Mouse (Mus musculus) left cerebral cortex, adult 9 months (tissue): Measurements from ENCODE around the gene Arl2.

Experiments used
- DNase-seq, 2 experiments: peaks; one replicate each; pipeline ENCODE4 v3.0.0; 2022; ENCODE audit warnings: low spot score in 2 of 2

Arl2 gene

DNA sequence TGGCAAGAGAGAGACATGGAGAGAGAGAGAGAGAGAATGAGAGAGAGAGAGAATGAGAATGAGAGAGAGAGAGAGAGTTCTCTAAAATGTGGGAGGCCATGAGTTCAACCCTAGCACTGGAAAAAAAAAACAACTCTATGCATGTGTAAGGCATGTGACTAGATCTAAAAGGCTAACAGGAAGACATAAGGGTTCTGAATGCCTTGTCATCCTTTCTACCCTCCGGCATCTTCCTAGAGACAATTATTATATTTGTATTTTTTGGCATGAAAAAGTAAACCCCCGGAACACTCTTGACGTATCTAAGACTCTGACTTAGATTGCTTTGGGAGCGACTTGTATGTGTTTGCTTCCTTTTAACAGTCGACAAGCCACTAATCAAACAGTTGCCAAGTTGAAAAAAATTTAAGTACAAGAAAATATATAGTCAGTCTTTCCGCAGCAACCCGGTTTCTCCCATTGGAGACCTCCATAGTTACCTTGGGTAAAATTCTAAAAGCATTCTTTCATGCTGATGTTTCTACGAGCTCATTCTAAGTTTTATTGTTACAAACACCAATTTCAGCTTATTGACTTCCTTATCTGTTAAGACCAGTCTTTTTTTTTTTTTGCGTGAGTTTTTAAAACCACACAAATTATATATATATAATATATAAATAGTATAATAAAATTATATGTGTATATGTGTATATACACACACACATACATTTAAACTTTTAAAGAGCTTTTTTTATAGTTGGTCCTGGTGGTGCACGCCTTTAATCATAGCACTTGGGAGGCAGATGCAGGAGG is 14.4 kb downstream of the Arl2 start:
- DNase-seq: no peak

DNA sequence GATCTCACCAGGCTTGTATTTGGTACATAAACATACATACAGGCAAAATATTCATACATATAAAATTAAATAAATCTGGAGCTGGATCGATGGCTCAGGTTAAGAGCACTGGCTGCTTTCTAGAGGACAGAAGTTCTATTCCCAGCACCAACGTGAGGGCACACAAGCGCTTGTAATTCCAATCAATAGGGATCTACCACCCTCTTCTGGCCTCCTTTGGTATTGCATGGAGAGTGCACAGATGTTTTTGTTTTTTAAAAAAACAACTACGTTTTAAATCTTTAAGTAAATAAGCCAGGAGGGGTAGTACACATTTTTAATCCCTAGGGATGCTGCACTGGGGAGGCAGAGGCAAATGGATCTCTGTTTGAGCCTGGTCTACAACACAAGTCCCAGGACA is 15.1 kb downstream of the Arl2 start:
- DNase-seq: peak in 1 of 2 experiments; percentile 53

DNA sequence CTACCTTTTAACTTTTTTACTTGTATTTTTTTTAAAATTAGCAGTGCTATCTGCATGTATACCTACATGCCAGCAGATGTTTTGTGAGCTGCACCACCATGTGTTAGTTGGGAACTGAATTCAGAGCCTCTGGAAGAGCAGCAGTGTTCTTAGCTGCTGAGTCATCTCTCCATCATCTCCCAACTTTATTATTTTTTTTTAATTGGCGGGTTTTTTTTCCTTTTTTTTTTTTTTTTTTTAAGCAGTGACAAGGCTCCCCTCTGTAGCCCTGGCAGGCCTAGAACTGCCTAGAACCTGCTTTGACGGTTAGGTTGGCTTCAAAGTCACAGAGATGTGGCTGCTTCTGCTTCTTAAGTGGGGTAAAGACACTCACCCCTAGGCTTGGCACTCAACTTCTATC is 16.4 kb downstream of the Arl2 start:
- no peak for DNase-seq

DNA sequence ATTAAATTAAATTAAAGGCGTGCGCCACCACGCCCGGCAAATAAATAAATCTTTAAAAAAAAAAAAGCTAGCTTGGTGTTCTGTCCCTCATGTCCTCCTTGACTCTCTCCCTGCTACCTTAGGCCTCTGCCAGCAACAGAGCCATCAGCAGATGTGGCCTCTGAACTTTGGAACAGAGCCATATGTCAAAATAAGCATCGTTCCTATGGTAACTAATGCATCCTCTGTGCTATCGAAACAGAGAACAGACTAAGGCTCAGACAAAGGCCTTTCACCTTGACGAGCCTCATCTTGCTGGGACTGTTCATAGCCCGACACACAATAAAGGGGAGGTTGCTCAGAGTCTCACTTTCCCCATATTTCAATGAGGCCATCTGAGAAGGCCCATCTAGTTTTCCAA is 18.0 kb downstream of the Arl2 start:
- DNase-seq: no peak

DNA sequence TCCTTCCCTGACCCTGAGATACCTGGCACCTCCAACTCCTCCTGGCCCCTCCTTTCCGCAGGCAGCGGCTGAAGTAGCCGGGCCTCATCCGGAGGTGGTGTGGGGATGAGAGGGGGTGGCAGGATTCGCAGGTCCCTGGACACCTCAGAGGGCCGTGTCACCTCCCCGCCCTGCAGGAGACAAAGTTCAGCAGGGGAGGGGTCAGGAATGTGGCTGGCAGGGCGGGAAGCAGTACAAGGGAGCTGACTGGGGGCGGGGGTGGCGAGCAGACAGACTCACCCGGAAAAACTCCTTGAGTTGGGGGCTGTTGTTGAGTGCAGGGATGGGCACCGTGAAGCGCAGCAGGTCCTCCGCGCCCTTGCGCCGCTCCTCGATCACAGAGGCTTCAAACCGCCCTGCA is 19.6 kb downstream of the Arl2 start:
- no peak for DNase-seq

DNA sequence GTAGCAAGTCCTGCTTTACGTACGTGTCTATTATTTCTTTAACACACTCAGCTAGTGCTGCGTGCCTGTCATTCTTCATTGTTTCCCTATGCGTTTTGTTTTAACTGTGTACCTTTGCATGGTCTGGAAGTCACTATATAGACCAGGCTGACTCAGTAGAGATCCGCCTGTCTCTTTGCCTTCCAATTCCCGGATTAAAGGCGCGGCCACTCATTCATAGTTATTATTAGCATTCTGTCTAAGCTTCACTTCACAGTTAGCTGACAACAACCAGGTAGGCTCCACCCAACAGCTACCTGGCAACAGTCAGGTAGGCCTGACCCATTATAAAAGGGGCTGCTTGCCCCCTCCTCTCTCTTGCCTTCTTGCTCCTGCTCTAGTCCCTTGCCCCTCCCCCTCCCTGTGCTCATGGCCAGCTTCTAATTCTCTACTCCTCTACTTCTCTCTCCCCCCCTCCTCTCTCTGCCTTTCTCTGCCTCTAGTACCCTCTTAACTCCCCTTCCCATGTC is 22.6 kb downstream of the Arl2 start:
- no peak for DNase-seq

DNA sequence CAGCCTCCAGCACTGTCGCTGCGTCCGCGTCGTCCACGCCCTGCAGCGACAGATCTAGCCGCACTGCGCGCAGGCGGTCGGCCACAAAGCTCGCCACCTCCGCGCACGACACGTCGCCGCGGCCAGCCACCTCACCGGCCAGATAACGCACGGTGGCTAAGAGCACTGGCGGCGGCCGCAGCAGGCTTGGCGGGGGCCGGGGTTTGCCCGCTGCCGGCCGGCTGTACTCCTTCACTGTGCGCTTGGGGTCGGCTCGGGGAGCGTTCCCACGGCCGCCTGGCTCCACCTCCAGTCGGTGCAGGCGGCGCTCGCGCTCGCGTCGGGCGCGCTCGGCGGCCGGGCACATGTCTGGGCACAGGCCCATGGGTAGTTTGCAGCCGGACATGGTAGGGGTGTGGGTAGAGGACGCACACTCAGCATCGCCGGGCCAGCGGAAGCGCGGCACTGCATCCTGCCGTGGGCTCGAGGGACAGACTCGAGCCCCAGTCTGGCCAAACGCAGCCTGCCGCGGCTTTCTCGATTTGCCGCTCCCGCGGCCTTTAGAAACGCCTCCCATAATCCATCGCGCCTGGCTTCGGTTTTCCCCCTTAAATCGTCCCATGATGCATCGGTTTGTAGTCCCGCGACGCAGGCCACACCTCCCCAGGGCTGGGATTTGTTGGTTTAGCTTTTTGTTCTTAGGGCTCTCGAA is 23.2 kb downstream of the Arl2 start, which contains the start of gene Sac3d1:
Sac3d1 (minus strand) TSS at position 665 of the 691 bp plus-strand sequence.
- peak; percentile 70 to 92 for DNase-seq

DNA sequence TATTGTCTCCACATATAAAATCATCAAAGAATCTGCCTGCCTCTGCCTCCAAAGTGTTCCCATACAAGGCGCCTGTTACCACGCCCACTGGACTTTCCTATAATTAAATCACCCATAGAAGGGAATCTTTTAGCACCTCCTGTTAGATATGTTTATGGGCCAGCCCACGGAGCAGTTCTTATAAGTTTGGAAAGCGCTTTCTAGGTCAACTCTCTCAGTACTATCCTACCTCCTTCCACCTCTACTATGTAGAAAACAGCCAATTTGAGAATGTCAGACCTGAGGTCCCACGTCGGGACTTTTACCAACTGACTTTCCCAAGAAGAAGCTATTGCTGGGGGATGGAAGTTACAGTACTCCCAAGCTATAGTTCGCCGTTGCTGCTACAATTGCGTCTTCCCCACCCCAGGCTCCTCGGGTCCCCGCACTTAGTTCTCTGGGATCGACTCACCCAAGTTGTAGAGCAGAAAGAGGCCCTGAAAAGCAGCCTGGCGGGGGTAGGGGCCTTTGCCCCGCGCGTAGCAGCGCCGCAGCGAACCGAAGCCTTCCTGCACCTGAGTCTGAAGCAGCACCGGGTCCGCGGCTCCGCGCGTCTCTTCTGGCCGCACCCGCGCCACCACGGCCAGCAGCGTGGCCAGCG is 23.9 kb downstream of the Arl2 start:
- DNase-seq: no peak

DNA sequence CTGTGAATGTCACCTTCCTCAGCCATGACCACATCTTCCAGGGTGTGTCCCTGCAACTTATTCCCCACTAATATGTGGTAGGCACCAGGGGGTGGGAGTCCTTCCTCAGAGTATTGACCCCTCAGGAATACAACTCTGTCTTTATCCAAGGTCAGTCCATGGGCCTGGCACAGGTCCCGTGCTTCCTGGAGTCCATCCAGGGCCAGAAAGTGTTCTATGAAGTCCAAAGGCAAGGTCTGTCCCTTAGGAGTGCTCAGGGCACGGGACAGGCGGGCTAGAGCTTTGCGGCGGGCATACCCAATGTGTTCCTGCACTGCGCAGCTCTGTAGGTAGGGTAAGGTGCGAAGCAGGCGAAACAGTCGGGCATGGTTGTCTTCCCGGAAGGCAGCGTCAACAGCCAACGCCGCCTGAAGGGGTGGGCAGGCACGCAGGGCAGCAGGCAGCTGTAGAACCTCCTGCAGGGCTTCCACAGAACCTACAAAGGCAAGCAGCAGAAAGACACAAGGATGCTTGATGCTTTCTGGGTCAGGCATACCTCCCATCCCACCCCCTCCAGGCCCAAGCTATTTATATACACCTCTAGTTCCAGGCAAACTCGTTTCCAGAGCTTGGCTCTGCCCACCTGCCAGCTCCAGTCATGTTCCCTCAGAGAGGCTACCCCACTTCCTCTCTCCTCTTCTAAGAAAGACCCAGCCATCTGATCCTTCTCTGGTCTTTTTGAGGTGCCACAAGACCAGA is 25.1 kb downstream of the Arl2 start:
- no peak for DNase-seq

DNA sequence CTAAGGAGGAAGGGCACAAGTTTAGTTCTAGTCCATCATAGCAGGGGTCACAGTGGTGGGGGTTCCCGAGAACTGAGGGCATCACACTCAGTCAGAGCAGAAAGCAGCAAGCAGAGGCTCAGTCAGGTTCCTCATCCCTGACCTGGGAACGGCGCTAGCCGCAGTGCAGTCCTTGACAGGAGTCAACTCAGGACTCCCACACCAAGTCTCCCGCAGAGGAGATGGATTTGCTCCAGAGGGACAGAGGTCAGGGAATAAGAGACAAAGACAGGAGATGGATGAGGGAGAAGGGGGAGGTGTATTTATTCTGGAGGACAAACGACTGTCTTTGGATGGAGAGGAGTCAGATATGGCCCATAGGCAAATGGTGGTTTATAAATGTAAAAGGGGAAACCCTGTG is 28.2 kb downstream of the Arl2 start:
- no peak for DNase-seq

DNA sequence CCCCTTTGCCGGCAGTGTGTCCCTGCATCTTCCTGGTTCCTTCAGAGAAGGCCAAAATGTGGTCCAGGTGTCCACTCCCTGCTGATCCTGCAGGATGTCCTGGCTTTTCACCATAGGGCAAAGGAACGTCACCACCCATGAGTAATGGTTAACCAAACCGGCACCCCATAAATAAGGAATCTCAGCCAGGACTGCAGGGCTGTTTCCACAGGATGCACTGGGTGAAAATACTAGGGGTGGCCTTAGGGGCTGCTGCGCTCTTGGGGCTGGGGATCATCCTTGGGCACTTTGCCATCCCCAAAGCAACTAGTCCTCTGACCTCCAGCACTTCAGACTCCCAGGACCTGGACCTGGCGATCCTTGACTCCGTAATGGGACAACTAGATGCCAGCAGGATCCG is 35.8 kb downstream of the Arl2 start, which contains the start of gene Naaladl1:
Naaladl1 (plus strand) TSS at position 197 of the 400 bp plus-strand sequence.
- DNase-seq: no peak

DNA sequence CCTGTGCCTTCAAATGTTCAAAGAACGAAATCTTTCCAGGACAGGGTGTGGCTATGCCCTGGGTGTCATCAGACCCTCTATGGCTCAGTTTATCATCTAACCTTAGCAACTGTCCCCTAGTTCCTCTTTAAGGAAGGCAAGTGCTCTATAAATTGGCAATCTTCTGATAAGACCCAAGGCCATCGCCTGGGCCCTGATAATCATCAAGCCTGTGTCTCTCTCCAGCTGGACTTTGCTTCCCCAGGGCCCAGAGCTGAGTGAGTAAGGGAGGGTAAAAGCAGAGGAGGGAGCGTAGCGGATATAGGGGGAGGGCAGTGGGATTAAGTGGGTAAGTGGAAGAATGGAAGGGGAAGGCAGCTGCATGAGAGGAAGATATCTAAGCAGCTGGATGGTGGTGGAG is 36.9 kb downstream of the Arl2 start:
- no peak for DNase-seq

DNA sequence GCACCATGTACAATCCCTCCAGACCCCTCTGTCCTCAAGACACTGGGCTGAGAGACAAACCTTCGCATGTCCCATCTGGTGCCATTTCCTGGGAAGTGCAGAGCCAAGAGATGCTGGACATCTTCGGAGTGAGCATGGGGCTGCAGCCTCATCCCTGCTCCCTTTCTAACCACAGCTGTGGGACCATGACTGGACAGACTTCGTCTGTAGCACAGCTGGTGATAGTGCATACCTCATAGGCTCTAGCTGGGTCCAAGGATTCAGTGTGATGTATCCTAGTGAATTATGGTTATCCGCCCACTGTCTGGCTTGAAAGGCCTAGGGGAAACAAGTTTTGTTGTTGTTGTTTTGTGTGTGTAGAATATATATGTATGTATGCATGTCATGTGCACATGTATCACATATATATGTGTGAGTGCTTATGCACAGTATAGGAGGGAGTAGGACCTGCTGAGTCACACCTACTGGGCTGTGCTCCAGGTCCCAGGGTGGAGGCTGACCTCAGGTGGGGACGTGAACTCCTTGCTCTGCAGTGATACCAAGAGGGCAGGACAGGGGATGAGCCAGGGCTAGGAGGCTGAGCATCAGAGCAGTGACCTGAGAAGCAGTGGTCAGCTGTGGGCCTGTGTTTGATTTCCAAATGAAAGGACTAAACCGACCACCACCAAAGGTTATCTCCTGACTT is 39.0 kb downstream of the Arl2 start:
- no peak for DNase-seq

DNA sequence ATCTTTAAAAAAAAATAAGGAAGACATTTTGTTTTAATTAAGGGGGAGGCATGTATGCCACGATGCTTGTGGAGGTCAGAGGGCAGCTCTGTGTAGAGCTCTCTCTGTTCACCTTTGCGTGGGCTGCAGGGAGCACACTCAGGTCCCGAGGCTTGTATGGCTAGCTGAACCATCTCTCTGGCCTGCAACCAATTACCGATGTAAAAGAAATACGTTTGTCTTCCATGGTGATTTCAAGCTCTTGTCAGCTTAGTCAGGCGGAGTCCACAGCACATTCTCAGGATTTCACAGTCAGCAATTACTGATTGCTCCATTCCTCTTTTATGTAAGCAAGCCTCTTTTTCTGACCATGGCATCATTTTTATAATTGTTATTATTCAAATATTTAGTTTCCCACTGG is 40.2 kb downstream of the Arl2 start:
- no peak for DNase-seq

DNA sequence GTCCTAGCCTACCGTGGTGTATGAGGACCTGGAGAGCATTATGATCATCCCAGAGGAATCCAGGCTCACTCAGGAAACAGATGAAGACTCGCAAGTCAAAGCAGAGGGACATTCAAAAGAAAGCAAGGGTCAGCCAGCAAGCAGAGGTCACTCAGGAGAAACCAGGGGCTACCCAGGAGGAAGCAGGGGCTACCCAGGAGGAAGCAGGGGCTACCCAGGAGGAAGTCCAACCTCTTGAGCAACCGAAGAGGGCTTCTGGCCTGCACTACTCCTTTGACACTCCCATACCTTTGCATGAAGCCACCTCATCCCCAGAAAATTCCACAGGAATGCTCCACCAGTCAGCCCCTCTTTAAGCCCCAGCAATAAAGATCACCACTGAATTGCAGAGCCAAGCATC is 43.5 kb downstream of the Arl2 start:
- no peak for DNase-seq

DNA sequence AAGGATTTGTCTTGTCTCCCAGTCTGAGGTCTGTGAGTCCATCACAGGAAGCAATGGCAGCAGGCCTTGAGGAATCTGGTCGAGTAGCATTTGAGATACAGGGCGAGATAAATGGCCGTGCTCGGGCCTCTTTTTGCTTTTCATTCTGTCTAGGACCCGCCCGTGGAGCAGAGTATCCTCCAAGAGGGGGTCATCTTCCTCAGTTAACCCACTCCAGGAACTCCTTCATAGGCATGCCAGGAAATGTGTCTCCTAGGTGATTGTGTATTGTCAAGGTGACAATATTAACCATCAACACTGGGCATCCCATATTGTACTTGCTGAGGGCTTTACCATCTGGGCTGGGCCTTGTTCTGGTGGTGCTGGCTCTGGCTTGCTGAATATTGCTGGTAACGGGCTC is 47.2 kb downstream of the Arl2 start, which contains the start of gene AC131692.1:
AC131692.1 (plus strand) TSS at position 301 of the 400 bp plus-strand sequence.
- no peak for DNase-seq

DNA sequence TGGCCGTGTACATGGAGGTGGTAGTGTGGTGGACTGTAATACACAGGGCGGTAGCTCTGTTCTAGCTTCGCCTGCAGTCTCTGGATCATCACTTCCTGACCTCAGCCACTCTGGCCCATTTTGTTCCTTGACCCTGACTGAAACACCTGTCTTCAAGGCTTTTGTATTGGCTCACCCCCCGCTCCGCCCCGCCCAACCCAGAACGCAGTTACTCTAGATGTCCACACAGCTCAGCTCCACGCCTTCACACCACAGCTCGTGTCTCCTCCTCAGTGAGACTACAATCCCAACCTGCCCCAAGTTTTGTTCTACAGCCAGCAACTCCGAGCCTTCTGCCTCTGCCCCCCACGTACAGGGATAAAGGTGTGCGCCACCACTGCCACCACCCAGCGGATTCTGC is 52.5 kb downstream of the Arl2 start:
- no peak for DNase-seq

DNA sequence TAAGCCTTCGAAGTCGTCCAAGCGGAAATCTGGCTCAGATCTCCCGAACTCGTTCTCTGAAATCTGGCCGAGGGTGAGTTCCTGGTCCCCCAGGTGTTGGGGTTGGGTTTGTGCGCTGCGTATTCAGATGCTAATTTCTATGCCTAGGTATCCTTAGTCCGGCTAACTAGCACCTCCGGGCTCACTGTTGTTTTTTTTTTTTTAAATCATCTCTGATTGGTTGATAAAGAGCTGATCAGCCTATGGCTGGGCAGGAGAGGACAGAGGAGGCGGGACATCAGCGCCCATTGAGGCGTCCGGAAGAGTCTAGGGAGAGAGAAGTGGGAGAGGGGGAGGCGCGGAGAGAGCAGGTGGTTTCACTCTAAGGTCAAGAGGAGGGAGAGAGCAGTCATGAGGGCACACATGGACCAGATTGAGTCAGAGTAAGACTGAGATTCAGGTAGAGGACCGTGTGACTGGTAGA is 55.9 kb downstream of the Arl2 start:
- no peak for DNase-seq

DNA sequence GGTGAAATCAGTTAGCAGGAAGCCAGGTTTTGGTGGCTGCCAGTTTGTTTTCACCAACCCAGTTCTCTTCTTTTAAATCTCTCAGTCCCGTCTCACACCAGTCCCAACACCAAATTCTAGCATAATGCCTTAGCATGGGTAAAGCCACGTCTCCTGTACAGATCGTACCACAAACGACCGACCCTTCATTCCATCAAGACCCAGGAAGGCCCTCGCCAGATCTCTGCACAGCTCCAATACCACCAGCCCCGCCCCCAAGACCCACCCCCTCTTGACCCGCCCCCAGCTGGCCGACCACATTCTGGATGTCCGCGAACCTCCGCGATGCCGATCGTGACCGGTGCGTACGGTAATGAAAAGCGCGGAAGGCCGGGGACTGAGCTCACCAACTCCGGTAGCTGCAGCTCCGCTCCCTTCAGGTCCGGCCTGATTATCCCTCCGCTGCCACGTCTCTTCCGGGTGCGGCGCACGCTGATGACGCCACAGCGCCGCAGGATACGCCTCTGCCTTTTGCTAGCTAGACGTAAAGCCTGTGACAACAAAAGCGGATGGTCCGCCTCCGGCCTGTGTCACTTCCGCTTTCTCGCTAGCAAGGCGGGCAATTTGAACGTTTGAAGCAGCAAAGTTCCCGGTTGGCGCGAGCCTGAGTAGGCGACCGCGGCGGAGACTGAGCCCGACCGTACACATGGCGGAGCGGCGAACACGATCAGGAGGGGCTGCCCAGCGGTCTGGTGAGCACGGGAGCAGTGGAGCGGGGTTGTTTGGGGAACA is 56.7 kb downstream of the Arl2 start, which contains the start of the genes Zfpl1 and Cdca5:
Zfpl1 (minus strand) TSS at position 479 of the 771 bp plus-strand sequence.
Cdca5 (plus strand) TSS at position 506 of the 771 bp plus-strand sequence.
- peak; percentile 94 to 97 for DNase-seq
